1 mouse cellular context compared by ENCODE assay signal in the genomic region with DNA sequence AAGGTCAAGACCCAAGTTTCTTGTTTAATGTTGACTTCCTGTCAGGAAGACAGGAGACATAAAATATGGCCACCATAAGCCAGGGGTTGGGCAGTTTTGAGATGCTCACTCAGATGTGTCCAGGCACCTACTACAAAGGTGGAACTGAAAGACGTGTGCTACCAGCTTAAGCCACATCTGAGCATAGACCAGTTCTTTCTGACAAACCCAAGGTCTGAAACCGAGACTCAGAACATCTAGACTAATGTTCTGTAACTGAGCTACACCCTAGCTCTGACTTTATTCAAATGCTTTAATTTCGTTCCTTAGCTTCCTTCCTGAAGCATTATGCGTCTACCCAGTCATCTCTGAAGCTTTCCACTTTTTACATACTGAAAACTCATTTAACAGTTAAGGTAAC.
TF ChIP-seq lines count a peak whose summit lies in the region.

No protein-coding gene starts in this region.

TF ChIP-seq in CH12.LX, 34 proteins besides CTCF, POLR2A, EP300 and RAD21 (continued from another document):
- TF ChIP-seq JUN (IDR thresholded peaks at IDR 0.05; ENCODE audit: insufficient read depth, low read depth, low read length), result peak; percentile 87
- no peak for TF ChIP-seq SMC3 (IDR thresholded peaks at IDR 0.05; ENCODE audit: low read depth, low read length)
- TF ChIP-seq ZKSCAN1 (IDR thresholded peaks at IDR 0.05; ENCODE audit: borderline replicate concordance, low read depth, low read length), result no peak
TF ChIP-seq in CH12.LX: peak in this region for 19.
